Comparison of ENCODE assay signal across 12 mouse cellular contexts in the genomic region with DNA sequence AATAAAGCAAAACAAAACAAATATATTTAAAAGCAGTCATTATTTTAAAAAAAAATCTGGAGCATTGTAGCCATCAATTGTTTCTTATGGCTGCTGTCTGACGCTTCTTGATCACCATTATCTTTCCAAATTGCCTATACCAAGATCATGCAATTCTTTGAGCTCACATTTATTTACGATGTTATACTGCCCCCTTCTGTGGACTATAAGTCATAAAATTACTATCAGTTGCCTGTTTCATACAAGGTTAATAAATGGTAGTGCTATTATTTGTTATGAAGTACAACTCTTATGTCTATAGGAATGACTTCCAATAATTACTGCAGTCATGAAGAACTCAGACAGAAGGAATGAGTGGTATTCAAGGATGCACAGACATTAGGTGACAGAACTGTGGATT. TPM values are rescaled to one million over a fixed set of nuclear protein-coding genes. Genes with fewer than 3 reads are reported as not detected.
DNase-seq lines count a peak whose midpoint lies in the region; ATAC-seq and TF ChIP-seq lines count a peak whose summit lies in the region.
"Had no signal": no experiment of that assay in that cellular context is flagged by ENCODE, and none has a peak within 500 bp of the region (broad histone marks: within the 10 kb centered on the region; RNA-seq: fewer than 3 reads in every experiment).

No protein-coding gene starts in this region.

- ATAC-seq in embryonic facial prominence, embryonic 11.5 days (replicated peaks; ENCODE audit: insufficient number of reproducible peaks, low FRiP score, low TSS enrichment, low read depth), result no peak
- ATAC-seq in kidney, postnatal 0 days (replicated peaks; ENCODE audit: low FRiP score, low read depth), result no peak
- ATAC-seq in kidney, embryonic 15.5 days (replicated peaks; ENCODE audit: low FRiP score), result no peak

- peak; percentile 1 for DNase-seq in embryonic facial prominence, embryonic 11.5 days (ENCODE audit: low spot score)
- DNase-seq in embryonic facial prominence, embryonic 10.5 days (ENCODE audit: low spot score), result no peak
- peak; percentile 5 for DNase-seq in kidney, postnatal 0 days (ENCODE audit: low spot score)
- DNase-seq in ES-CJ7 (ENCODE audit: low read depth, low spot score), result peak; percentile 2
- peak; percentile 0 for DNase-seq in induced T-regulatory cell, adult 2 months (ENCODE audit: low read depth)
- DNase-seq in thymus, postnatal 14 days, result no peak
- DNase-seq in thymus, postnatal 10 days (ENCODE audit: low spot score in 2 of 2), result no peak
- DNase-seq: B cell, adult 2 months; cerebellum, adult 8-10 months; liver, embryonic 13.5 days; thymus, adult 2 months had no signal

- no peaks in the 10 kb centered on the region for H3K27me3 ChIP-seq in embryonic facial prominence, embryonic 11.5 days (ENCODE audit: control insufficient read depth, insufficient read depth, low read length)
- no peaks in the 10 kb centered on the region for H3K27me3 ChIP-seq in embryonic facial prominence, embryonic 10.5 days (replicated peaks; ENCODE audit: low read depth, poor library complexity, severe bottlenecking)
- H3K27me3 ChIP-seq in kidney, postnatal 0 days (ENCODE audit: insufficient read depth, low read length), result no peaks in the 10 kb centered on the region
- H3K27me3 ChIP-seq in kidney, embryonic 15.5 days, result peaks cover 4% of the 10 kb centered on the region; the same call in 1 of the 2 replicates
- H3K27me3 ChIP-seq: liver, embryonic 13.5 days had no signal

- 47% methylated on average over 2 of the region's 2 CpGs for whole genome bisulfite sequencing in embryonic facial prominence, embryonic 11.5 days
- WGBS in embryonic facial prominence, embryonic 10.5 days, result 58% methylated on average over 2 of the region's 2 CpGs
- 55% methylated on average over 2 of the region's 2 CpGs for WGBS in kidney, postnatal 0 days
- WGBS in kidney, embryonic 15.5 days, result 45% methylated on average over 2 of the region's 2 CpGs

- TF ChIP-seq CTCF in kidney, postnatal 0 days (IDR thresholded peaks at IDR 0.05; ENCODE audit: low read depth), result peak; percentile 27; the same call in 1 of the 2 replicates

- no peak overlapping the region for H3K4me2 ChIP-seq in embryonic facial prominence, embryonic 11.5 days (ENCODE audit: low read depth, low read length)
- H3K4me2 ChIP-seq in kidney, postnatal 0 days (ENCODE audit: low read length), result no peak overlapping the region
- no peak overlapping the region for H3K4me2 ChIP-seq in kidney, embryonic 15.5 days
- H3K4me2 ChIP-seq: liver, embryonic 13.5 days had no signal

- H3K9me3 ChIP-seq in embryonic facial prominence, embryonic 11.5 days (replicated peaks; ENCODE audit: control insufficient read depth, low read length), result no peaks in the 10 kb centered on the region
- H3K9me3 ChIP-seq in embryonic facial prominence, embryonic 10.5 days, result no peaks in the 10 kb centered on the region
- H3K9me3 ChIP-seq in kidney, postnatal 0 days (replicated peaks; ENCODE audit: low read length), result no peaks in the 10 kb centered on the region
- no peaks in the 10 kb centered on the region for H3K9me3 ChIP-seq in kidney, embryonic 15.5 days (replicated peaks)
- H3K9me3 ChIP-seq: liver, embryonic 13.5 days had no signal

- H3K36me3 ChIP-seq in embryonic facial prominence, embryonic 11.5 days (replicated peaks; ENCODE audit: control insufficient read depth, insufficient read depth, low read depth, low read length), result no peaks in the 10 kb centered on the region
- H3K36me3 ChIP-seq in embryonic facial prominence, embryonic 10.5 days (replicated peaks), result no peaks in the 10 kb centered on the region
- no peaks in the 10 kb centered on the region for H3K36me3 ChIP-seq in kidney, postnatal 0 days (ENCODE audit: insufficient read depth, low read length)
- no peaks in the 10 kb centered on the region for H3K36me3 ChIP-seq in kidney, embryonic 15.5 days
- H3K36me3 ChIP-seq: liver, embryonic 13.5 days had no signal

- H3K4me3 ChIP-seq in embryonic facial prominence, embryonic 11.5 days (ENCODE audit: low read depth, low read length), result no peak overlapping the region
- H3K4me3 ChIP-seq in embryonic facial prominence, embryonic 10.5 days, result no peak overlapping the region
- no peak overlapping the region for H3K4me3 ChIP-seq in kidney, postnatal 0 days (replicated peaks; ENCODE audit: low read depth, low read length)
- H3K4me3 ChIP-seq in kidney, embryonic 15.5 days (replicated peaks), result no peak overlapping the region
- H3K4me3 ChIP-seq: liver, embryonic 13.5 days had no signal

- no peaks in the 10 kb centered on the region for H3K4me1 ChIP-seq in embryonic facial prominence, embryonic 11.5 days (ENCODE audit: control insufficient read depth, insufficient read depth, low read length)
- no peaks in the 10 kb centered on the region for H3K4me1 ChIP-seq in embryonic facial prominence, embryonic 10.5 days
- H3K4me1 ChIP-seq in kidney, postnatal 0 days (replicated peaks; ENCODE audit: insufficient read depth, low read length), result no peaks in the 10 kb centered on the region
- no peaks in the 10 kb centered on the region for H3K4me1 ChIP-seq in kidney, embryonic 15.5 days
- H3K4me1 ChIP-seq: liver, embryonic 13.5 days had no signal

- no peak overlapping the region for H3K9ac ChIP-seq in embryonic facial prominence, embryonic 11.5 days (replicated peaks; ENCODE audit: low read length)
- no peak overlapping the region for H3K9ac ChIP-seq in kidney, postnatal 0 days (ENCODE audit: low read depth, low read length)
- H3K9ac ChIP-seq in kidney, embryonic 15.5 days, result no peak overlapping the region
- H3K9ac ChIP-seq: liver, embryonic 13.5 days had no signal

- H3K27ac ChIP-seq in embryonic facial prominence, embryonic 11.5 days (replicated peaks; ENCODE audit: low read depth, low read length), result no peak overlapping the region
- H3K27ac ChIP-seq in embryonic facial prominence, embryonic 10.5 days (replicated peaks), result no peak overlapping the region
- no peak overlapping the region for H3K27ac ChIP-seq in kidney, postnatal 0 days
- H3K27ac ChIP-seq in kidney, embryonic 15.5 days, result no peak overlapping the region
- H3K27ac ChIP-seq: liver, embryonic 13.5 days had no signal

RNA-seq across cellular contexts. Expression of gene Eda2r, which starts 57.3 kb away (rescaled TPM):
- 0.68 and 1.00 TPM in 2 replicates for polyA plus RNA-seq in embryonic facial prominence, embryonic 11.5 days (2014; fragmentation: Nextera tagmentation; extraction: Ambion mirVana)
- 1.8 and 2.0 TPM in 2 replicates for polyA plus RNA-seq in embryonic facial prominence, embryonic 10.5 days (2016; fragmentation: Nextera tagmentation; extraction: Ambion mirVana)
- polyA plus RNA-seq in kidney, postnatal 0 days (2015; fragmentation: Nextera tagmentation; extraction: Ambion mirVana), result 0.68 and 1.1 TPM in 2 replicates
- polyA plus RNA-seq in kidney, embryonic 15.5 days (2015; fragmentation: Nextera tagmentation; extraction: Ambion mirVana), result 1.5 and 1.6 TPM in 2 replicates

Comparison
In these comparisons a context has a peak if more than half of its experiments do, and no peak if none do; other contexts are left out.
1. DNase-seq: peak in embryonic facial prominence, embryonic 11.5 days (single experiment), kidney, postnatal 0 days (single experiment), ES-CJ7 (single experiment) and induced T-regulatory cell, adult 2 months (single experiment); none in embryonic facial prominence, embryonic 10.5 days (single experiment), thymus, postnatal 14 days (single experiment) and thymus, postnatal 10 days (0 of 2).